Mouse (Mus musculus) bone marrow, adult 2 months (tissue): Measurements from ENCODE around the gene Scube3.

Source experiments
- CTCF ChIP-seq: fragments of 200-500 bp; IDR thresholded peaks from 2 replicates; pipeline ENCODE4 v1.5.1; 2011; ENCODE audit warnings: low read length, control low read depth; ENCODE audit not compliant: control insufficient read depth, insufficient read depth
- POLR2A ChIP-seq: fragments of 200-500 bp; IDR thresholded peaks from 2 replicates; pipeline ENCODE4 v1.6.1; 2011; ENCODE audit warnings: low read depth, mild to moderate bottlenecking, control low read depth, low read length, borderline replicate concordance; ENCODE audit not compliant: control insufficient read depth

DNA sequence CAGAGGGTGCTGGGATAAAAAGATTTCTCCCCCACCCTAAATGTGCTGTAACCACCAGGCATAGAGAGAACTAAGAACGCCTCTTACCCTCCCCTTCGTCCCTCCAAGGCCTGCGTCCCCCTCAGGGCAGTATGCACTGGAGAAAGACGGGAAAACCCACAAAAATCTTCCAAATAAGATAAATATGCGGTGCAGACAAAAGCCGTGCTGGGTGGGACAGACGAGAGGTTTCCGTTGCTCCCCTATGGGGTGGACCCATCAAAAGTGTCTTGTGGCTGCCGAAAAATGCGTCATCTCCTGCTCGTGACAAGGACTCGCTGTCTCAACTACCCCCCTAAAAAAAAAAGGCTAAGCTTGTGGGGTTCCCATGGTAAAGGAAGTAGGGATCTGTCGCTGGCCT is 19.0 kb upstream of the Scube3 start:
- TF ChIP-seq CTCF (no peak), POLR2A (no peak)
